Mouse (Mus musculus): ENCODE measurements around the gene Tubb2b.

- TF ChIP-seq CTCF (IDR thresholded peaks at IDR 0.05; ENCODE audit: control insufficient read depth, insufficient read depth, insufficient replicate concordance, low read depth, low read length) = no peak
- no peak for TF ChIP-seq POLR2A (IDR thresholded peaks at IDR 0.05; ENCODE audit: control insufficient read depth, low read depth, low read length)
These were observed 4.6 kb downstream of the Tubb2b start for GRCm38 (mm10) chr13:34125711-34126110.
